Mouse (Mus musculus) C2C12 (cell line): ENCODE data around the gene Espn.

ENCODE experiments used
- CTCF ChIP-seq: IDR thresholded peaks from one replicate; pipeline ENCODE4 v1.5.1; 2011; ENCODE audit not compliant: control insufficient read depth, insufficient read depth, insufficient read length
- FOSL1 ChIP-seq: IDR thresholded peaks from one replicate; pipeline ENCODE4 v1.8.0; 2011; ENCODE audit warnings: mild to moderate bottlenecking, low read length; ENCODE audit not compliant: poor library complexity, insufficient read depth, severe bottlenecking
- MAX ChIP-seq: IDR thresholded peaks from one replicate; pipeline ENCODE4 v1.6.1; 2011; ENCODE audit warnings: mild to moderate bottlenecking, control low read depth

DNA sequence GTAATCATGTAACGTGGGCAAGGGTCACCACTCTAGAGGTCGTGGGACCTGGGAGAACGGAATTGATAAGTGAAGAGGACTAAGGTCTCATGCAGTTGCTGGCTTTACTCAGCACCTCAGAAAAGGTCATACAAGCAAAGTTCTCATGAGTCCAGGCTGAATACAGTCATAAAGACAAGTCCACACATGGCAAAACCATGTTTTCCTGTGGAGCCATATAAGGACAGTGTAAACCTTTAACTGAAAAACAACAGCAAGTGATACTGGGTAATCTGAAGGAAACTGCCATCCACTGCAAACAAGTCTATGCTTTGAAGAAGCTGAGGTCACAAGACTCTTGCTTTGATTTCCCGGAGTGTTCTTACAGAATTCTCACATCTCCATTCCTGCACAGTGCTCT is 37.5 kb upstream of the Espn start:
- TF ChIP-seq MAX (no peak), CTCF (no peak), FOSL1 (no peak)
